Mouse (Mus musculus) mesoderm, embryonic 11.5 days (tissue): ENCODE measurements around the gene Vmn1r129.
"Not testable (repeated sequence)": the region's sequence is repeated elsewhere in the genome, so short reads cannot be mapped to it uniquely, and the experiment has no call there.

ENCODE experiments used
- DNase-seq: peaks from one replicate; pipeline ENCODE4 v3.0.0-alpha.2; 2012; ENCODE audit warnings: low read depth, low spot score

Gene Vmn1r129

DNA sequence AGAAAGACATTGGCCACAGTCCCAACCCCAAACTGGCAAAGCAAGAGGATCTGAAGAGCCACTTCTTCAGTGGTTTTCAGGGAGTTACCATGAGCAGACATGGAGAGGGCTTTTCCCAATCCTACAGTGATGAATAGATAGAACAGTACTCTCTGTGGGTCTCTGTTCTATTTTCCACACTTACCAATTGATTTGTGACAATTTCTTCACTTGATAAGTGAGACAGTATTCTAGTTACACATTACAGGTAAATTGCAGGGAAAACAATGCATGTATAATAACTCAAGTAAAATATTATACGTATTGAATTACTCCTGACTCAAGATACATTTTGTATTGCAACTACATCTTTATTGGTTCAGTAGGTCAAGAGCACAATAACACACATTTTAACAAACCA lies at the start of gene Vmn1r129:
Gene Vmn1r129 (minus strand): TSS at position 101 of the 400 bp plus-strand sequence.
- DNase-seq: not testable (repeated sequence)

DNA sequence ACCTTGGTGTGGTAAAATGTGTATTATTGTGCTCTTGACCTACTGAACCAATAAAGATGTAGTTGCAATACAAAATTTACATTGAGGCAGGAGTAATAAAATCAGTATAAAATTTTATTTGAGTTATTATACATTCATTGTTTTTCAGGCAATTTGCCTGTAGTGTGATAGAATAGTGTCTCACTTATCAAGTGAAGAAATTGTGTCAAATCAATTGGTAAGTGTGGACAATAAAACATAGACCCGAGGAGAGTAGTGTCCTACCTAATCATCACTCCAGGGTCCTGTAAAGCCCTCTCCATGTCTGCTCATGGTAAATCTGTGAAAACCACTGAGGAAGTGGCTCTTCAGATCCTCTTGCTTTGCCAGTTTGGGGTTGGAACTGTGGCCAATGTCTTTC lies 12.0 kb downstream of the Vmn1r129 start, which contains the start of gene Vmn1r128:
Gene Vmn1r128 (plus strand): TSS at position 301 of the 400 bp plus-strand sequence.
- not testable (repeated sequence) for DNase-seq

DNA sequence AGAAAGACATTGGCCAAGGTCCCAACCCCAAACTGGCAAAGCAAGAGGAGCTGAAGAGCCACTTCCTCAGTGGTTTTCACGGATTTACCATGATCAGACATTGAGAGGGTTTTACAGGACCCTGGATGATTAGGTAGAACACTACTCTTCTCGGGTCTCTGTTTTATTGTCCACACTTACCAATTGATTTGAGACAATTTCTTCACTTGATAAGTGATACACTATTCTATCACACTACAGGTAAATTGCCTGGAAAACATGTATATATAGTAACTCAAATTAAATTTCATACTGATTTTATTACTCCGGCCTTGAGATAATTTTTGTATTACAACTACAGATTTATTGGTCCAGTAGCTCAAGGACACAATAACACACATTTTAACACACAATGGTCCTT lies 41.3 kb downstream of the Vmn1r129 start, which contains the start of gene Vmn1r127:
Gene Vmn1r127 (minus strand): TSS at position 101 of the 400 bp plus-strand sequence.
- DNase-seq: not testable (repeated sequence)
